In genomic region chr16:11062794-11063721, GRCm38 (mm10) we compare ENCODE assay signal across 8 mouse cellular contexts. TPM values are rescaled to one million over a fixed set of nuclear protein-coding genes. Genes with fewer than 3 reads are reported as not detected.
A peak's percentile ranks its signal among the peaks of the same experiment; 100 is the strongest.
DNase-seq lines count a peak whose midpoint lies in the region; TF ChIP-seq lines count a peak whose summit lies in the region.

No protein-coding gene starts in this region.

- H3K4me1 ChIP-seq in forebrain, embryonic 10.5 days, result peaks cover 44% of the 10 kb centered on the region
- H3K4me1 ChIP-seq in small intestine, adult 2 months (ENCODE audit: control insufficient read depth, insufficient read depth, insufficient read length, low read length), result peaks cover 11% of the 10 kb centered on the region

- intact Hi-C loops in heart, postnatal 10 days (cut with DNase I), result no loop called here

- no peak for TF ChIP-seq POLR2A in small intestine, adult 2 months (IDR thresholded peaks at IDR 0.05; ENCODE audit: low read depth, low read length)

- H3K4me3 ChIP-seq in forebrain, embryonic 10.5 days, result peak overlapping the region; percentile 20; the same call in 1 of the 2 replicates
- no peak overlapping the region for H3K4me3 ChIP-seq in small intestine, adult 2 months (ENCODE audit: low read depth, low read length)

- whole genome bisulfite sequencing in forebrain, embryonic 10.5 days, result 26% methylated on average over 13 of the region's 13 CpGs
- 31% methylated on average over 13 of the region's 13 CpGs for WGBS in small intestine, adult 2 months

- H3K36me3 ChIP-seq in forebrain, embryonic 10.5 days (replicated peaks), result 0 out of 2 replicates have a peak, but pooled peaks cover 3% of the 10 kb centered on the region
- H3K36me3 ChIP-seq in small intestine, adult 2 months (ENCODE audit: control insufficient read depth, insufficient read depth, low read length), result no peaks in the 10 kb centered on the region

- H3K27ac ChIP-seq in forebrain, embryonic 10.5 days, result peak overlapping the region; percentile 80
- H3K27ac ChIP-seq in small intestine, adult 2 months (ENCODE audit: insufficient read depth, low read depth, low read length), result peak overlapping the region; percentile 36; the same call in 1 of the 2 replicates

- peaks cover 10% of the 10 kb centered on the region; the same call in 1 of the 2 replicates for H3K27me3 ChIP-seq in forebrain, embryonic 10.5 days (ENCODE audit: poor library complexity, severe bottlenecking)
- no peaks in the 10 kb centered on the region for H3K27me3 ChIP-seq in small intestine, adult 2 months (ENCODE audit: control insufficient read depth, insufficient read depth, low read length)

- TF ChIP-seq CTCF in small intestine, adult 2 months (IDR thresholded peaks at IDR 0.05; ENCODE audit: extremely low read depth, insufficient read length, insufficient replicate concordance, low read depth, low read length), result no peak

- peak; percentile 68 for DNase-seq in A20 (ENCODE audit: low read depth, low spot score)
- DNase-seq in adrenal gland, adult 8-10 months, result peak; percentile 68
- DNase-seq in forebrain, embryonic 10.5 days (ENCODE audit: extremely low spot score, low spot score), result no peak
- DNase-seq in heart, postnatal 10 days, result peak; percentile 92
- DNase-seq in kidney, postnatal 14 days, result peak; percentile 92
- DNase-seq in lung, postnatal 36 days, result peak; percentile 83
- DNase-seq in frontal cortex, postnatal 36 days (ENCODE audit: low spot score in 2 of 2), result no peak

- no peaks in the 10 kb centered on the region for H3K9me3 ChIP-seq in forebrain, embryonic 10.5 days

RNA-seq across cellular contexts. Expression of gene Snn, which starts 2.3 kb away (rescaled TPM):
- 10 to 100 TPM; 12.0 to 21.4 (median 14.6) TPM for total RNA-seq in adrenal gland, adult 8-10 months (2022)
- 64.9 and 67.0 TPM in 2 replicates for polyA plus RNA-seq in forebrain, embryonic 10.5 days (2016; fragmentation: Nextera tagmentation; extraction: Ambion mirVana)
- 10 to 100 TPM; 45.9 to 47.7 TPM for total RNA-seq in heart, postnatal 10 days (2021)
- 3.4 and 4.3 TPM in 2 replicates for polyA plus RNA-seq in small intestine, adult 2 months (2012; rRNA removed)

RNA-seq across cellular contexts. Expression of gene Litaf, which starts 2.9 kb away (rescaled TPM):
- total RNA-seq in adrenal gland, adult 8-10 months (2022), result 10 to 100 TPM; 38.0 to 56.2 (median 46.3) TPM
- 61.7 and 65.1 TPM in 2 replicates for polyA plus RNA-seq in forebrain, embryonic 10.5 days (2016; fragmentation: Nextera tagmentation; extraction: Ambion mirVana)
- 10 to 100 TPM; 39.9 to 42.8 TPM for total RNA-seq in heart, postnatal 10 days (2021)
- 245 and 497 TPM in 2 replicates for polyA plus RNA-seq in small intestine, adult 2 months (2012; rRNA removed)

Comparison
In these comparisons a context has a peak if more than half of its experiments do, and no peak if none do; other contexts are left out.
1. DNase-seq: peak in A20 (single experiment), adrenal gland, adult 8-10 months (single experiment), heart, postnatal 10 days (2 of 2), kidney, postnatal 14 days (single experiment) and lung, postnatal 36 days (single experiment); none in forebrain, embryonic 10.5 days (single experiment) and frontal cortex, postnatal 36 days (0 of 2).